Mouse (Mus musculus): Measurements from ENCODE around the gene Nol11.

Gene Nol11

GRCm38 (mm10) chr11:107199281-107199680, 10.1 kb upstream of the Nol11 start:
- TF ChIP-seq GATA4 (IDR thresholded peaks at IDR 0.05; ENCODE audit: insufficient replicate concordance, low read length) = no peak

- TF ChIP-seq GATA4 (IDR thresholded peaks at IDR 0.05; ENCODE audit: insufficient replicate concordance, low read length) = no peak
These were observed 6.2 kb upstream of the Nol11 start for GRCm38 (mm10) chr11:107195334-107195733.

GRCm38 (mm10) chr11:107190376-107190775, 1.2 kb upstream of the Nol11 start:
- no peak for TF ChIP-seq GATA4 (IDR thresholded peaks at IDR 0.05; ENCODE audit: insufficient replicate concordance, low read length)

GRCm38 (mm10) chr11:107183777-107184176, 5.4 kb downstream of the Nol11 start:
- TF ChIP-seq GATA4 (IDR thresholded peaks at IDR 0.05; ENCODE audit: insufficient replicate concordance, low read length) = no peak

GRCm38 (mm10) chr11:107161215-107161614, 28.0 kb downstream of the Nol11 start:
- no peak for TF ChIP-seq GATA4 (IDR thresholded peaks at IDR 0.05; ENCODE audit: insufficient replicate concordance, low read length)

GRCm38 (mm10) chr11:107159034-107159433, 30.1 kb downstream of the Nol11 start:
- TF ChIP-seq GATA4 (IDR thresholded peaks at IDR 0.05; ENCODE audit: insufficient replicate concordance, low read length) = no peak

- TF ChIP-seq GATA4 (IDR thresholded peaks at IDR 0.05; ENCODE audit: insufficient replicate concordance, low read length) = no peak
These were observed 32.1 kb downstream of the Nol11 start for GRCm38 (mm10) chr11:107156977-107157642.

- TF ChIP-seq GATA4 (IDR thresholded peaks at IDR 0.05; ENCODE audit: insufficient replicate concordance, low read length) = no peak
These were observed 33.9 kb downstream of the Nol11 start for GRCm38 (mm10) chr11:107155292-107155691.

- no peak for TF ChIP-seq GATA4 (IDR thresholded peaks at IDR 0.05; ENCODE audit: insufficient replicate concordance, low read length)
These were observed 34.8 kb downstream of the Nol11 start for GRCm38 (mm10) chr11:107154431-107154830.

- TF ChIP-seq GATA4 (IDR thresholded peaks at IDR 0.05; ENCODE audit: insufficient replicate concordance, low read length) = no peak
These were observed 35.5 kb downstream of the Nol11 start for GRCm38 (mm10) chr11:107153645-107154044.

- no peak for TF ChIP-seq GATA4 (IDR thresholded peaks at IDR 0.05; ENCODE audit: insufficient replicate concordance, low read length)
These were observed 37.4 kb downstream of the Nol11 start for GRCm38 (mm10) chr11:107151809-107152208.

- TF ChIP-seq GATA4 (IDR thresholded peaks at IDR 0.05; ENCODE audit: insufficient replicate concordance, low read length) = no peak
These were observed 46.8 kb downstream of the Nol11 start for GRCm38 (mm10) chr11:107142382-107142781.

GRCm38 (mm10) chr11:107140756-107141155, 48.4 kb downstream of the Nol11 start:
- no peak for TF ChIP-seq GATA4 (IDR thresholded peaks at IDR 0.05; ENCODE audit: insufficient replicate concordance, low read length)

- no peak for TF ChIP-seq GATA4 (IDR thresholded peaks at IDR 0.05; ENCODE audit: insufficient replicate concordance, low read length)
These were observed 50.5 kb downstream of the Nol11 start for GRCm38 (mm10) chr11:107138633-107139032.

GRCm38 (mm10) chr11:107137593-107137992, 51.6 kb downstream of the Nol11 start:
- no peak for TF ChIP-seq GATA4 (IDR thresholded peaks at IDR 0.05; ENCODE audit: insufficient replicate concordance, low read length)

GRCm38 (mm10) chr11:107135741-107136140, 53.4 kb downstream of the Nol11 start:
- TF ChIP-seq GATA4 (IDR thresholded peaks at IDR 0.05; ENCODE audit: insufficient replicate concordance, low read length) = no peak

GRCm38 (mm10) chr11:107132426-107132825, 56.8 kb downstream of the Nol11 start:
- TF ChIP-seq GATA4 (IDR thresholded peaks at IDR 0.05; ENCODE audit: insufficient replicate concordance, low read length) = no peak
